Mouse (Mus musculus) c-Kit-positive CD71-negative TER-119-negative erythroid progenitor cells, embryonic 14.5 days (primary cell): Measurements from ENCODE around the gene Timm44.
A peak's percentile ranks its signal among the peaks of the same experiment; 100 is the strongest.

ENCODE experiments used
- DNase-seq: peaks from one replicate; pipeline ENCODE4 v3.0.0-alpha.2; 2013; ENCODE audit warnings: low read depth

Gene Timm44

DNA sequence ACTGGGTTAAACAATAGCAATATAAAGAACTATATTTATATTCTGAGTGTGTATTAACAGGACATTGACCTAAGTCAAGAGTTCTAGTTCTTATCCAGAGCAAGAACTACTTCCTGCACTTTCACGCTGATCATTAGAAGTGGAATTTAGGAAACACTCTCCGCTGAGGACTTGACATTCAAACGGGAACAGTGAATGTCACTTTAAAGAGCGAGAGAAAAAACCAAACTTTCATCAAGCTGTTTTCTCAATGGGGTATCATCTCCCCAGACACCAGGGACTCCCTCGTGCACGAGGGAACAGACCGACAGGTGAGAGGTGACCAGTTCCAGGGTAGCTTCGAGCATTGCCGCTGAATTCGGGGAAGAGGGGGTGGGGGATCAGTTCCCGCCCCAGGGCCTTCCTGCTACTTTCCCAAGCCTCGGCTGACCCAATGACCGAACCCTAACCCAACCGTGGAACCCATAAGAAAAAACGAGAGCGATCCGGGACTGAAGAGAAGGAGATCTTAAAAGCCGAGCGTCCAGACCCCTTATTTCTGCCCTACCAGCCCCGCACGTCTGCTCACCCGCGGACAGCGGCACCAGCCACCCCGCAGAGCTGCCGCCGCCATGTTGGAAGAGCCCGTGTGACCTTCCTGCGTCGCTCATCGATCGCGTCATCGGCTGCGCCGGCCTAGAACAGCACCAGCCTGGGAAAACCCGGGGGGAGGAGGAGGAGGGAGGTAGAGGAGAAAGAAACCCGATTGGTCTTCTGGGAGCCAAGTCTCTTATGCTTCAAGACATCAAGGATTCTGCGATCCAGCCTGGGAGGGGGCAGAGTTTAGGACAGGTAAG is at the start of gene Timm44:
Gene Timm44 (minus strand): TSS at position 639 of the 836 bp plus-strand sequence.
- DNase-seq = peak; percentile 93

DNA sequence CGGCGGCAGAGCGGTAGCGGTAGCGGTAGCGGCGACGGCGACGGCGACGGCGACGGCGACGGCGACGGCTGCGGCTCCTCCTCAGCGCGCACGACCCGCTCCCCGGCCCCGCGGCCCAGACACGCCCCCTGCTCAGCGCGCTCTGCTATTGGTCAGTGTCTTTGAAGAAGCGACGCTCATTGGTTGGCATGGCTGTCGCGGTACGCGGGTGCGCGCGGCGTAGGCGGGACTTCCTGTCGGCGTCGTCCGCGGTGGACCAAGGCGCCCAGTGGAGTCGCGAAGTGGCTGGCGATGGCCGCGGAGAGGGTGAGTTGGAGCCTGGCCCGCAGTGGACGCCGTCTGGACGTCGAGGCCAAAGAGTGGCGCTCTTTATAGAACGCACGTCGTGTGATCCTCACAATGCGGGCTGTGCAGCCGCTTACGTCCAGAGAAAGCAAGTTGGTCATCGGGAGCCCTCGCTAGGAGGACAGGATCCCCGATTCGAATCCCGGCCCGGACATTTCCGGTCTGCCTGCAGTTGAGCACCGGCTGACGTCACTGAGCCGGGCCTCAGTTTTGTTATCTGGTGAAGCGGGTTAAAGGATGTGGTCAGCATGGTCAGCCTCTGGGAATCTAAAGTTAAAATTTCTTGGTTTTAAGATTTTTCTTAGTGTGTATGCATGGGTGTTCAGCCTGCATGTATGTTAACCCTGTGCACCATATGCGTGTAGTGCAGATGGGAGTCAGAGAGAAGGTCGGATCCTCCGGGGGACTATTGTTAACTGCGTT is 49.5 kb upstream of the Timm44 start, which contains the start of the genes Ccl25 and Elavl1:
Gene Ccl25 (plus strand): TSS at position 228 of the 768 bp plus-strand sequence.
Gene Elavl1 (minus strand): TSS at position 431 of the 768 bp plus-strand sequence.
- DNase-seq = peak; percentile 93

DNA sequence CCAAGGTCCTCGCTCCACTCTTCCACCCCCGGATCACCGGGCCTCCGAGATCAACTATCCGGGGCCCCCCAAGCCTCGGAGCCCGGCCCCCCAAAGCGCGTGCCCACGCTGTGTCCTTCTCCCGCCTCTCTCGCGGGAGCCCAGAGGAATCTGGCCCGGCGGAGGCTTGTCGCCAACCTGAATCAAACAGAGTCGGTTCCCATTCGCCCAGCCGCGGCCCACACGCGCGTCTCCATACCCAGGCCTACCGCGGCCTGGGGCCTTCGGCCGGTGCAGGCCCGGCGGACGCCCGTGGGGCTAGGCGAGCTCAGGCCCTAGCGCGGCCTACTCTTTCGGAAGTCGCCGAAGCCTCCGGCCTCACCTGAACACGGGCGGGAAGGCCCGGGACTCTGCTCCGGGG is 48.8 kb upstream of the Timm44 start:
- no peak for DNase-seq

DNA sequence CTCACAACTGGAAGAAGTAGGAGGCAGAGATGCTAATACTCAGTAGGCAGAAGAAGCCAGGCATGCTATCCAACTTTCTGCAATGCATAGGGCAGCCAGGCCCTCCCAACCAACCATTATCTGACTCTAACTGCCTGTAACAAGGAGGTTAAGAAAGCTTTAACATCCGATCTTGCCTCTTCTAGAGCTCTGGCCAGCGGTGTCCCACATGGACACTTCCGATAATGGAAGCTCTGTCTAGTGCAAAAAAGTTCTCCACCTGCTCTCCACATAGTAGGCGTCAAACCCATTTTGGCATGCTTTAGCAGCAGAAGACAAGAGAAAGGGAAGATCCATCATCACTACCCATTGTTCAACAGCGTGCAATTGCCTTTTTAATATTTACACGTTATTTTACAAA is 48.2 kb upstream of the Timm44 start:
- DNase-seq = no peak

DNA sequence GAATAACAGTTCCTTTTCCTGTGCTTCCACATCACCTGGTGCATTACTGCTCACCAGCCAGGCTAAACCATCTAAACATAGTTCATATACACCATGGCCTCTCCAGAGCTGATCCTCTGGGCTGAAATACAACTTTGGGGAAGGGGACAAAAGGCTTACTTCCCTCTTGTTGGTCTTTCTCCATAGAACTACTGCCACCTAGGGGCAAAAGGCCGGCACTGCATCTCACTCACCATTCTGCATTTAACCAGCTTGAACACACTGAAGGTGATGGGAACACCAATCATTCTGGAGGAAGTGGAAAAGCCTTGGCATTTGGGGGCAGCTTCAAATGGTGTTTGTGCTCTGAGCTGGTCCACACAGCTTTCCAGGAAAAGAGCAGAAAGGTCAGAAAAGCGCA is 46.8 kb upstream of the Timm44 start:
- peak; percentile 89 for DNase-seq

DNA sequence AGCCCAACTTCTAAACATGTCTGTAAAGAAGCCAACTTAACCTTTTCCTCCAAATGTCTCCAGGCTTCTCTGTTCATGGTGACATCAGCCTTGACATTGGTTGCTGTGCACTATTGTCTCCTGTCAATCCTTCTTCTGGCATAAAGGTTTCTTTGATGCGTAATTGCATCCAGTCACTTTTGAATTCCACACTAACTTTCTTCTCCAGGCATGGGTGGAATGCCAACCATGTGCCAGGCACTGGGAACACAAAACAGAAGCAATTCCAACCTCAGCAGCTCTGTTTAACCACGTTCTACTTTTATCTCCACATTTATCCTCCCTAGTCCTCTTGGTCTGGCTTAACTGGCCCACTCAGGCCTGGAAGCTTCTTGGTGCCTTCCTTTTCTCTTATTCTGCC is 45.3 kb upstream of the Timm44 start:
- DNase-seq = no peak

DNA sequence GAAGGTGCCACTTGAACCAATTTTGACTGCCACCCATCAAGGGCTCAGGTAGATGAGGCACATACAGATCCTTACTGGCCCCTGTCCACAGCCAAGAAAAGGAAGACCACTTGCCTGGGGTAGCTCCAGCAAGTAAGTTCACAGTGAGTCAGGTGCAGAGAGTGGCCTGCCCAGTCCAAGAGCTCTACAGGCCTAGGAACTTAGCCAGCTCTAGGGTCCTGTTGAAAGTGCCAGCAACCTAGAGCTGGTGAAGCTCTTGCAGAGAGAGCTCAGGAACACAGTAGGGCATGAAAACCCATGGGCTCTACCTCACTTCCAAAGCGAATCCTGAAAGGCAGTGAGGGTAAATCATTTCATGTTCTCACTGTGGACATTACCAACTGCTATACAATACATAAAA is 44.7 kb upstream of the Timm44 start:
- no peak for DNase-seq

DNA sequence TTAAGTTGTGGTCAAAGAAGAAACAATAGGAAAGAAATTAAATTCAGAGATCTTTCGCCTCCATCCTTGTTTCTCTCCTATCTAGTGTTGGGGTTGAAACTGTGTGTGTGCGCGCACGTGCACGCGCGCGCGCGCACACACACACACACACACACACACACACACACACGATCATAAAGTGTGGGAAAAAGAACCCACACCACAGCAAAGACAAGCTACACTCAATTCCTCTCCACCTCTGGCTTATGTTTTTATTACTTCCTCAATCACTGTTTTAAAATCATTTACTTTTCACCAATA is 43.8 kb upstream of the Timm44 start:
- DNase-seq = no peak

DNA sequence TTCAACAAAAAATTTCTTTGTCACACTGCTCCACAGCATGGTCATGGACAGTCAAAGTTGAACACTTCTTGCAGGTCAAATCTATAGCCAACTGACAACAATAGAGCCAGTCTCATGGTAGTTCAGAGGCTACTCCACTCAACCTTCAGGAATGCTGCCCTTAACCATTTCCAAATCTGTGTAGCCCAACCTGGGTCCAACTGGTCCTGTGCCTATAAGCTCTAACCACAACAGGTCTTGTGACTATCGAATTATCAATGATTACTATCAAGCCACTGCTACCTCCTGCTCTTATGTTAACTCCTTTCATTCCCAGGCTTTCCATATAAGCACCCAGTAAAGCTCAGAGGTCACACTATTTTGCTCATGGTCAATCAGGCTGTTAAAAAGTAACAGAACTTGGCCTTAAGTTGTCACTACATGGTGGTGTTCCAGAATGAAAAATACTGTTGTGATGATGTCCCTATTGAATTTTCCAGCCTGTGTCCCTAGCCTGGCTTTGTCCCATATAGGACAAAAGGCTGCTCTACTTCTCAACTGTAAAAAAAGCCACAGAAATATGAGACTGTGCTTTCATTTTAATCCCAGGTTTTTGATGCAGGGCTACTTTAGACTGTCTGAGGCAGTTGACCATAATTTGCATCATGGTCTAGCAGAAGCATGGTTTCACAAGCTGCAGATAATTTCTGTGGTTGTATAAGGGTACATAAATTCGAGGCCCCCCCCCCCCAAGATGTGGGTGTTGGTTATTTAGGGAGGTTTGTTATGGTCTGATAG is 43.3 kb upstream of the Timm44 start:
- DNase-seq = no peak

DNA sequence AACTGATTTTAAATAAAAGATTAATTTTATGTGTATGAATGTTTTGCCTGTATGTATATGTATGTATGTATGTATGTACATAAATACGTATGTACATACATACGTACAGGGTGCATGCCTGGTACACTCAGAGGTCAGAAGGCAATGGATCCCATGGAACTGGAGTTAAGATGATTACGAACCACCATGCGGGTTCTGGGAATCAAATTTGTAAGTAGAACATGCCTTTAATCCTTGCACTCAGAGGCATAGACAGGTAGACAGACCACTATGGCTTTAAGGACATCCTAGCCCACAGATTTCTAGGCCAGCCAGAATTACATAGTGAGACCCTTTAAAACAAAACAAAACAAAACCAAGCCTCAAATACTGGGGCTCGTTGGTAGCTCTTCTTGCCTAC is 42.4 kb upstream of the Timm44 start:
- DNase-seq = no peak

DNA sequence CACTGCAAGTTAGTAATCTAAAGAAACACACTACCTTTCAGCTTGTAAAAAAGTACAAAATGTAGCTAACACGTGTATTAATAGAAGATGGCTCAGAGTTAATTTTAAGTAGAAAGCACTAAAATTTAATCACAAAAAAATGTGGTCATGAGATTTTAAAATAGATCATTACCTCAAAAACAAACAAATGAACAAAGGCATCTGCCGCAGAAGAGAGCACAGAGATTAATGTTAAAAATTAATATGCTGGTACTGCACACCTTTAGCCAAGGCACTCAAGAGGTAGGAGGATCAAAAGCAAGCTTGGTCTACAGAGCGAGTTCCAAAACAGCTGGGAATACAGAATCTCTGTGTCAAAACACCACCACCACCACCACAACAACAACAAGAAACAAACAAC is 39.1 kb upstream of the Timm44 start:
- no peak for DNase-seq

DNA sequence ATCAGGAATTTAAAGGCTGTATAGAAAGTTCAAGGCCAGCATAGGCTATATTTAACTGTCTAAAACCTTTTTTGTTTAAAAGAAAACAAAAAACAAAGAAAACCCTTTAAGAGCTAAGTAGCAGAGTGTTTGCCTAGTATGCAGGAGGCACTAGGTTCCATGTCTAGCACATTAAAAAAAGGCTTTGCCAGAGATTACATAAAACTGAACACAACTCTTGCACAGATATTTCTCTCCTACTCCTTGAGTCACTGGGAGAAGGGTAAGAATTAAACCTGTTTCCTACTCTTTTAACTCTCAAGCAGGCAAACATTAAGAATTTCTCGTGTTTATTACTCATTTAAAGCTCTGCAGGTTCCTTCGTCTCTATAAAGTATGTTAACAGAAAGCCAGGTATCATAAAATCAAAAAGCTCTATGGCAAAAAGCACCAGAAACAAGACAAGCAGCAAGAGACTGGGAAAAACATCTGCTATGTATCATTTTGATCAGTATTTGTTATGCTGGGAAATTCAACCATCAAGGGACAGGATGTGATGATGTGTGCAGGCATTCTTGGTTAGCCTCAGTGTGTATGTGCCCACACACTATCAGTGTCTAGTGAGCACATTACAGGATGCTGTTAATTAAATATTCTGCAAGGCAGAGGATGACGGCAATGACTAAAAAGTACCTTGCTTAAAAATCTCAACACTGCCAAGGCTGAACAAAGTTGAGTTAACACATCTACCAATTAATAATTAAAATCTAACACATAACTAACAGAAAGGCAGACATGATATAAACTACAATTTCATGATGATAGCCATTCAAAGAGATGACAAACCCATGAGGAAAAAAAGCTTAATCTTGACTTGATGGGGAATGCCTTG is 37.8 kb upstream of the Timm44 start:
- no peak for DNase-seq

DNA sequence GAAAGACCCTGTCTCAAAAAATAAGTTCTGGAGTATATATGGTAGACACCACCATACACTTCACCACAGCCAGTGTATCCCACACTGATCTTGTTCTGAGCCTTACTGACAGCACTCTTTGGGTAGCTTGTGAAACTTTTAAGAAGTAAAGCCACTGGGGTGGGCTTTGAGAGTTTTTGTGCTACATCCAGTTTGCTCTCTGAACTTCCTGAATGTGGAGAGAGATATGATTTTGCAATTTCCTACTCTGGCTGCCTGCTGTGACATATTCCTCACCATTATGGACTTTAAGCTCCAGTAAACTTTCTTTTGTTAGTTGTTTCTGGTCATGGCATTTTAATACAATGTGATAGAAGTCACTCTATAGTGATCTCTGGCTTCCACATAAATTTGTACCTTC is 36.4 kb upstream of the Timm44 start:
- DNase-seq = no peak

DNA sequence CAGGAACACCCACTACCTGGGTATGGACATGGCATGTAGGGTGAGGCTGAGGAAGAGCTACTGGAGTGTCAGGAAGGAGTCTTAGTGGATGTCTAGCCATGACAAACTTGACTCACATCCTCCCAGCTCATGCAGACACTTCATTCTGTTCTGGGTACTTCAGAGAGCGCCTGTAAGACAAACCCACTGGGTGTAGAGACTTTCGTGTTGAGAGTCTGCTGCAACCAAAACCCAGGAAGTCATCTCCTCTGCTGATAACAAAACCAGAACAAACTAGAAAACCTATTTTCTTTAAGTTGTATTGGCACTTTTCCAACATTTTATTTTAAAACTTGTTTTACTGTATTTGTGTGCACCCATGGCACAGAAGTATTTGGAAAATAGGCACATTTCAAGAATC is 30.1 kb upstream of the Timm44 start:
- DNase-seq = no peak

DNA sequence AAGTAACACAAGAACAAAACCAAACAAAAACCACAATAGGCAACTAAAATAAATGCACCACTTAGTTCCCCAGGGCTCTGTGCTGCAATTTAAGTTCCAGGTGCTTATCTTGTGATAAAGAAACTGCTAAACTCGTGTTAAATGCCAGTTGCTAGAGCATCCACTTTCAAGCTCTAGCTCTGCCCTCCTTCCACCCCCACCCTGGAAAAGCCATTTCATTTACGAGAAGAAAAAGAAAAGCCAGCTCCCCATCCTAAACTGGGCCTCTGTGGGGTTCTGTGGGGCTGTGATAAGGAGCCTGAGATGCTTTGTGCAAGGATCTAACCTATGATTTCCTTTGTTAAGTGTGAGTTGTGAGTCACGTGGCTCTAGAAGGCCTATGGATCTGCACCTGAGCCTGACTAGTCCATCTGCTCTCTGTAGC is 28.4 kb upstream of the Timm44 start:
- no peak for DNase-seq

DNA sequence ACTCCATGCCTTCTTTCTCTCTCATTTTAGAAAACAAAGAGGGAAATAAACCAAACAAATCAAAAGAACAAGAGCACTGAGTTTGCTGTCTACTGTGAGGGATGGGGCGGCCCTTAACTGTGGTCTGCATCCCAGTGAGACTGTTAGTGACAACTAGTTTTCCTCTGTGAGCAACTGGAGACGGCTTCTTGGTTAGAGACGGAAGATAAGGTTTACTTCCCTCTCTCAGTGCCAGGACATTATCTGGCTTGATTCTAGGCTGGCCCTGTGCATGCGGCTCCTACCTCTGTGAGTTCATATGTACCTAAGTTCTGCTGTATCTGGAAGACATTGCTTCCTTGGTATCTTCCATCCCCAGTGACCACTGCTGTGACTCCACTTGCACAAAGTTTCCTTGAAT is 22.1 kb upstream of the Timm44 start:
- no peak for DNase-seq

DNA sequence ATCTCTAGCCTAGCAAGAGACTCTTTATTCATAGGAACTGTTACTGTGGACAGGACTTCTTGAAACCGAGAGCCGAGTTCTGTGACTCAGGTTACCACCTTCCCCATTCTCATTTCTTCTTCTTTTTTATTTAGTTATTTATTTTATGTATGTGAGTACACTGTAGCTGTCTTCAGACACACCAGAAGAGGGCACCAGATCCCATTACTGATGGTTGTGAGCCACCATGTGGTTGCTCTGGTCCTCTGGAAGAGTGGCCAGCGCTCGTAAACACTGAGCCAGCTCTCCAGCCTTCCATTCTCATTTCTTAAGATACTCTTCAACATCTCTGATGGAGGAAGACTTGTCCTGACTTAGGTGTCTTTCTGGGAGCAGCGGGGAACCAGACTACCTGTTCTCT is 17.0 kb upstream of the Timm44 start:
- DNase-seq = no peak

DNA sequence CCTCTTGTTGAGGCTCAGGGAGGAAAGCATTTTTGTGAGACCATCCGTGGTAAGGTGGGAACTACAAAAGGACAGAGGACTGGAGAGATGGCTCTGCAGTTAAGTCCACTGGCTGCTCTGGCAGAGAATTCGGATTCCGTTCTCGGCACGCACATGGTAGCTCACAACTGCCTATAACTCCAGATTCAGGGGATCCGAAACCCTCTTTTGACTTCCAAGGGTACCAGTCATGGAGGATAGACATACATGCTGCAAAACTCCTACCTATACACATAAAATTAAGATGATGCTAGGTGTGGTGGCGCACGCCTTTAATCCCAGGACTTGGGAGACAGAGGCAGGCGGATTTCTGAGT is 375 bp upstream of the Timm44 start:
- DNase-seq = no peak

DNA sequence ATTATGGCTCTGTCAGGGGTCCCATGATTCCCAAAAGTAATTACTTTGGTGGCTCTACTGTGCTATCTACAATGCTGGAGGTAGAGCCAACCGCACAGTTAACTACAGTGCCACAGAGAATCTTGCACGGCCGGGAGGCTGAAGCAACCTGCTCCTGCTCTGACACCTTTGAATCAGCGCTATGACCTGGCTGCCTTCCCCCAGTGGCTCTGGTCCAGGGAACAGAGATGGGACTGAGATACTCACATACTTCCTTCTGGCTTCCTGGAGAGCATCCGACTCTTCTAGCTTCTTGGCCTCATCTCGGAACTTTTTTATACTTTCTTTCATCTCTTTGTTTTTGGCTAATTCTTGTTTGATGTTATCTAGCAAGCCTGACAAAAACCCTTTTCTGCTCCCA is 6.1 kb downstream of the Timm44 start:
- DNase-seq = no peak

DNA sequence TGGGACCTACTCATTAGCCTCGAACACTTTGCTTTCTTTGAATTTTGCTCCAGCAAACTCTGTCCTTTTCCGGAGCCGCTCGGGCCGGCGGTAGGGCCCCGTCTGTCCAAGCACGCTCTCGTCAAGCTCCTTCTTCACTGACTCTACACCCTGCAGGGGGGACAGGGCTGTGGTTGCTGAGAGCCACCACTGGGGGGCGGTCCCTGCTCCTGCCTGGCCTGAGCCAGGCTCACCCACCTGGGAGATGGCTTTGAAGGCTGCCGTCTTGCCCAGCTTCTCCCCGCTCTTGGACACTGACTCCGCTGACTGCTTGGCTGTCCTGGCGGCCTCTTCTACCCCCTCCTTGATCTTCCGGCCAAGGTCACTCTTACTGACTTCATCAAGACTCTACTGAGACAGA is 8.1 kb downstream of the Timm44 start:
- no peak for DNase-seq

DNA sequence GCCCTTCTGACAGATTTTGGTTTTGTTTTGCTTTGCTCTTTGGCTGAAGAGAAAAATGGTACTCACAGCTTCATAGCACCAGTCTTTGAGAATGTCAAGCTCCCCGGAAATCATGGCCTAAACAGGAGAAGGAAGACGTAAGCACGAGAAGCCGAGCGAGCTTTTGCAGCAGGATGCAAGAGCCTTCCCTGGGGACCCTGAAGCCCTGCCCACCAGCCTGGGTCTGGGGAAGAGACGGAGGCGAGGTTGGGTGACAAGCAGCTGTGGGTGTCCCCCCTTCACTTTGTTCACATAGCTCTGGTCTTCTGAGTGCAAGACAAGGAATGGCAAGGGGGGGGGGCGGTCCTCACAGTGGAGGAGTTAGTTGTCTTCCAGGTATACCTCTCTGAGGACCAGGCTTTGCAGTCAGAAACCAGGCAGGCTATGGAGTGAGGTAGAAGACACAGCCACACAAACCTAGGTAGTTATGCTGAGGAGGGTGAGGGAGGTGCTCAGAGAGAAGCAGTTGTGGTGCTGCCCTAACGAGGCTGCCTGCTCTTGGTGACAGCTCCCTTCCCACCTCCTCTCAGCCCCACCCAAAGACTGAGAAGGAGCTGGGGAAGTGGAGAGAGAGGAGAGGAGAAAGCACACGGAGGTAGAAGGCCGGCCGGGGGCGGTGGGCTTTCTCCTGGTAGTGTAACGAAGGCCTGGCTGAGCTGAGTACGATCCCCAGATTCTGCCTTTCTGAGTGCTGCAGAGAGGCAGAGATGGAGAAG is 10.4 kb downstream of the Timm44 start:
- DNase-seq = no peak
